Mouse (Mus musculus) cortical plate, adult 2 months (tissue): ENCODE results near the gene Gm10643.

Experiments
- CTCF ChIP-seq: fragments of 200-500 bp; IDR thresholded peaks from 2 replicates; pipeline ENCODE4 v1.5.1; 2011; ENCODE audit warnings: mild to moderate bottlenecking, control low read depth, low read length; ENCODE audit not compliant: insufficient read depth; ENCODE audit errors: extremely low read depth
- POLR2A ChIP-seq: fragments of 200-500 bp; IDR thresholded peaks from 2 replicates; pipeline ENCODE4 v1.6.1; 2011; ENCODE audit warnings: mild to moderate bottlenecking, low read length, control low read depth; ENCODE audit not compliant: insufficient read depth; ENCODE audit errors: extremely low read depth

DNA sequence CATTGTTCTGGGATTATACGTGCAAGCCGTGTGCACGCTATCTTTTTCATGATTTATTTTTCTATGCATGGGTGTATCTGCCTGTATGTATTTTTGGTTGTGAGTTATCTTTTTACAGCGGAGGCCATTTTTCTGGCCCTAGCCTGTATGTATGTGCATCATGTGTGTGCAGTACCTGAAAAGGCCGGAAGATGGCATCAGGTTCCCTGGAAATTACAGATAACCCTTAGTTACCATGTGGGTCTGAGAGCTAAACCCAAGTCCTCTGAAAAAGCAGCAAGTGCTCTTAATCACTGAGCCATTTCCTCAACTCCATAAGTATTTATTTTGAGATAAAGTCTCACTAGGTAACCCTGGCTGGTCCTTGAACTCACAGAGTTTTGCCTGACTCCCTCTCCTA, 11.7 kb downstream of the Gm10643 start:
- TF ChIP-seq CTCF (no peak), POLR2A (no peak)
